Mouse (Mus musculus) CH12.LX (cell line): ENCODE measurements around the gene Impdh1. TPM values are rescaled to one million over a fixed set of nuclear protein-coding genes. Genes with fewer than 3 reads are reported as not detected.

Experiments
- DNase-seq: peaks from one replicate; pipeline ENCODE4 v3.0.0-alpha.2; 2013; ENCODE audit errors: extremely low read depth
- H3K27ac ChIP-seq: 2 replicates; pipeline ENCODE4 v1.5.1; 2012; ENCODE audit warnings: low read depth, mild to moderate bottlenecking, control low read depth, moderate library complexity; ENCODE audit not compliant: insufficient read depth
- H3K27me3 ChIP-seq: replicated peaks from 2 replicates; pipeline ENCODE3; 2012; ENCODE audit warnings: inconsistent platforms
- H3K36me3 ChIP-seq, 2 experiments: replicated peaks in 1 of 2; 2 replicates each; pipeline versions ENCODE3 to v1.6.1; 2012; ENCODE audit warnings: inconsistent platforms in 1 of 2, low read length in 1 of 2, mild to moderate bottlenecking in 1 of 2, mixed read lengths in 1 of 2, moderate library complexity in 1 of 2; ENCODE audit not compliant: control insufficient read depth in 1 of 2, insufficient read depth in 1 of 2
- H3K4me1 ChIP-seq, 2 experiments: 2 replicates each; pipeline ENCODE4 v1.6.1; 2012; ENCODE audit warnings: inconsistent platforms in 1 of 2, moderate library complexity in 1 of 2; ENCODE audit not compliant: insufficient read depth in 2 of 2, control insufficient read depth in 1 of 2
- H3K4me2 ChIP-seq: 2 replicates; pipeline ENCODE4 v1.6.1; 2012; ENCODE audit warnings: low read depth, mild to moderate bottlenecking, control low read depth; ENCODE audit not compliant: poor library complexity, insufficient read depth, severe bottlenecking
- H3K4me3 ChIP-seq, 3 experiments: fragments of 150-350 bp in 1 of 3; sonication (generic) in 1 of 3; replicated peaks in 1 of 3; 2 replicates each; pipeline versions ENCODE3 to v1.5.1; 2011 to 2012; ENCODE audit warnings: low read depth in 2 of 3, low read length in 2 of 3, mild to moderate bottlenecking in 2 of 3, moderate library complexity in 2 of 3, control low read depth in 1 of 3, improper control_type of control experiment in 1 of 3, inconsistent platforms in 1 of 3, mixed read lengths in 1 of 3; ENCODE audit not compliant: poor library complexity in 1 of 3
- H3K79me2 ChIP-seq: replicated peaks from 2 replicates; pipeline ENCODE4 v1.6.1; 2012; ENCODE audit warnings: mild to moderate bottlenecking, moderate library complexity; ENCODE audit not compliant: control insufficient read depth, poor library complexity, insufficient read depth, severe bottlenecking; ENCODE audit errors: extremely low read depth
- H3K9ac ChIP-seq: 2 replicates; pipeline ENCODE4 v1.6.1; 2012; ENCODE audit warnings: low read depth, mild to moderate bottlenecking, control low read depth, moderate library complexity; ENCODE audit not compliant: insufficient read depth
- H3K9me3 ChIP-seq: replicated peaks from 2 replicates; pipeline ENCODE3; 2012; ENCODE audit warnings: low read length, inconsistent platforms, mixed read lengths
- BHLHE40 ChIP-seq: IDR thresholded peaks from 2 replicates; pipeline ENCODE4 v1.6.1; 2011; ENCODE audit warnings: mild to moderate bottlenecking, low read depth, low read length, improper control_type of control experiment
- CHD2 ChIP-seq: IDR thresholded peaks from 2 replicates; pipeline ENCODE4 v1.6.1; 2011; ENCODE audit warnings: low read length, improper control_type of control experiment
- IRF4 ChIP-seq: IDR thresholded peaks from 2 replicates; pipeline ENCODE4 v1.6.1; 2014; ENCODE audit warnings: low read depth, mild to moderate bottlenecking, inconsistent platforms, low read length, improper control_type of control experiment
- JUN ChIP-seq: IDR thresholded peaks from 2 replicates; pipeline ENCODE4 v1.6.1; 2011; ENCODE audit warnings: low read depth, mild to moderate bottlenecking, low read length, improper control_type of control experiment, moderate library complexity; ENCODE audit not compliant: insufficient read depth
- MAFK ChIP-seq: IDR thresholded peaks from 2 replicates; pipeline ENCODE4 v1.6.1; 2011; ENCODE audit warnings: low read length, improper control_type of control experiment; ENCODE audit not compliant: insufficient replicate concordance
- MAX ChIP-seq: IDR thresholded peaks from 2 replicates; pipeline ENCODE4 v1.6.1; 2011; ENCODE audit warnings: low read length, improper control_type of control experiment
- MEF2A ChIP-seq: IDR thresholded peaks from 2 replicates; pipeline ENCODE4 v1.6.1; 2014; ENCODE audit warnings: low read depth, mild to moderate bottlenecking, inconsistent platforms, low read length, improper control_type of control experiment, borderline replicate concordance
- MXI1 ChIP-seq: IDR thresholded peaks from 2 replicates; pipeline ENCODE4 v1.6.1; 2011; ENCODE audit warnings: mild to moderate bottlenecking, low read depth, low read length, improper control_type of control experiment
- MYC ChIP-seq: IDR thresholded peaks from 2 replicates; pipeline ENCODE4 v1.6.1; 2011; ENCODE audit warnings: low read depth, mild to moderate bottlenecking, improper control_type of control experiment, low read length
- NELFE ChIP-seq: IDR thresholded peaks from 2 replicates; pipeline ENCODE4 v1.6.1; 2011; ENCODE audit warnings: low read depth, low read length, improper control_type of control experiment
- PAX5 ChIP-seq: IDR thresholded peaks from 2 replicates; pipeline ENCODE4 v1.6.1; 2012; ENCODE audit warnings: low read length, inconsistent platforms, mixed read lengths
- POLR2A ChIP-seq: IDR thresholded peaks from 2 replicates; pipeline ENCODE4 v1.6.1; 2011; ENCODE audit warnings: low read depth, mild to moderate bottlenecking, improper control_type of control experiment, low read length
- POLR2AphosphoS2 ChIP-seq: IDR thresholded peaks from 2 replicates; pipeline ENCODE4 v1.6.1; 2011; ENCODE audit warnings: low read depth, low read length, improper control_type of control experiment
- RAD21 ChIP-seq: IDR thresholded peaks from 2 replicates; pipeline ENCODE4 v1.6.1; 2011; ENCODE audit warnings: low read depth, mild to moderate bottlenecking, low read length, improper control_type of control experiment, moderate library complexity
- RCOR1 ChIP-seq: conservative IDR thresholded peaks from 2 replicates; pipeline ENCODE4 v1.6.1; 2012; ENCODE audit warnings: low read depth, mild to moderate bottlenecking, inconsistent platforms, low read length, improper control_type of control experiment
- SIN3A ChIP-seq: IDR thresholded peaks from 2 replicates; pipeline ENCODE4 v1.6.1; 2012; ENCODE audit warnings: low read length, improper control_type of control experiment, inconsistent platforms
- TBP ChIP-seq: conservative IDR thresholded peaks from 2 replicates; pipeline ENCODE4 v1.6.1; 2011; ENCODE audit warnings: low read depth, low read length, improper control_type of control experiment
- UBTF ChIP-seq: IDR thresholded peaks from 2 replicates; pipeline ENCODE4 v1.6.1; 2012; ENCODE audit warnings: low read depth, mild to moderate bottlenecking, inconsistent platforms, low read length, improper control_type of control experiment, moderate library complexity
- USF1 ChIP-seq: IDR thresholded peaks from 2 replicates; pipeline ENCODE4 v1.6.1; 2014; ENCODE audit warnings: low read depth, mild to moderate bottlenecking, inconsistent platforms, low read length, improper control_type of control experiment
- ZC3H11A ChIP-seq: IDR thresholded peaks from 2 replicates; pipeline ENCODE4 v1.6.1; 2012; ENCODE audit warnings: low read depth, mild to moderate bottlenecking, inconsistent platforms, low read length, improper control_type of control experiment
- ZKSCAN1 ChIP-seq: IDR thresholded peaks from 2 replicates; pipeline ENCODE4 v1.6.1; 2012; ENCODE audit warnings: low read depth, inconsistent platforms, low read length, improper control_type of control experiment, borderline replicate concordance
- ZMIZ1 ChIP-seq: IDR thresholded peaks from 2 replicates; pipeline ENCODE4 v1.6.1; 2012; ENCODE audit warnings: low read depth, mild to moderate bottlenecking, inconsistent platforms, low read length, improper control_type of control experiment
- ZNF384 ChIP-seq: IDR thresholded peaks from 2 replicates; pipeline ENCODE4 v1.6.1; 2012; ENCODE audit warnings: low read depth, low read length, improper control_type of control experiment, inconsistent platforms
- dilution Hi-C: fragments of 300-500 bp; cut with MboI; formaldehyde crosslinking; loops from 2 replicates; pipeline ENCODE4 v1.14.3; 2020; ENCODE audit warnings: low sequenced_read_pairs; ENCODE audit not compliant: extremely low pct_unique_long_range_greater_than_20kb, extremely low pct_ligation_motif_present
- in situ Hi-C: fragments of 300-500 bp; cut with MboI; formaldehyde crosslinking; loops from 3 replicates; pipeline ENCODE4 v1.14.3; 2019; ENCODE audit warnings: low sequenced_read_pairs, low pct_ligation_motif_present, low pct_unique_long_range_greater_than_20kb, mixed read lengths
- polyA plus RNA-seq: library from polyadenylated mRNA; unstranded; fragments of >175 nt; gene quantifications from 2 replicates; pipeline ENCODE4 v1.2.1, GENCODE M21; 2012; ENCODE audit warnings: low read depth; ENCODE audit not compliant: insufficient read length
- total RNA-seq, 2 experiments: library from RNA; depleted of rRNA; stranded (reverse); fragments of 300-350 nt in 1 of 2; fragments of >200 nt in 1 of 2; gene quantifications; 2 replicates each; pipeline ENCODE4 v1.2.3; 2012 to 2014

The Impdh1 gene
- total RNA-seq (2012; rRNA removed) (14.9 and 17.3 TPM in 2 replicates), total RNA-seq (2014; rRNA removed) (2.5 and 3.1 TPM in 2 replicates), polyA plus RNA-seq (19.6 and 21.6 TPM in 2 replicates)

DNA sequence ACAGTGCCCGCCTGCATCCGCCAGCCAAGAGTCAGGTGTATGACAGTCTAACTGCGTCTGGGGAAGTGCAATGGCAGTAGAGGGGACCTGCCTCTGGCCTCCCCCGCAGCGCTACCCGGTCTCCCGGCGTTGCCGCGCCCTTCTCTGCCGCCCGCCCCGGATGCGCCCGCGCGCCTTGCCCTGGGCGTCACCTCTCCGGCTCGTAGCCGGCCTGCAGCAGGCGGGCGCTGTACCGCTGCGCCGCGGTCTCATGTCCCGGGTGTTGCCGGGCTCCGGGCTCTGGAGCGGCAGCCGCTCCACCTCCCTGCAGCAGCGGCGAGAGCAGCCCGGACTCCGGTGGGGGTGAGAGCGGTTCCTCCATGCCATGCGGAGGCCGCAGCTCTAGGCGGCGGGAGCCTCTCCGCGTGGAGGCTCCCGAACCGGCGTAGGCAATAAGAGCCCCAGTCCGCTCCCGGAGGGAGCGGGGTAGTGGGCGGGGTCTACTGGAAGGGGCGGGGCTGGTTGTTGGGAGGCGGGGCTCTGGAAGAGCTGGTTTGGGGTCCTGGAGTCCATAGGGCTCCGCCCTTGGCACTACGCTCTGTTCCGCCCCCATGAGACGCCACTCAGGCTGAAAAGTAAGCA lies at the start of gene Impdh1:
TSS of gene Impdh1 (minus strand) at position 484 of the 621 bp plus-strand sequence.
- H3K36me3 ChIP-seq: no peaks in the 10 kb centered on the region
- peaks cover 6 to 42% of the 10 kb centered on the region in 2 experiments; a peak in 3 of 4 replicates for H3K4me1 ChIP-seq
- peaks cover 58% of the 10 kb centered on the region for H3K27me3 ChIP-seq
- TF ChIP-seq UBTF: peak; percentile 93
- TF ChIP-seq MXI1: peak; percentile 59; the same call in 1 of the 2 replicates
- TF ChIP-seq RAD21: no peak
- TF ChIP-seq SIN3A: peak; percentile 44; the same call in 1 of the 2 replicates
- TF ChIP-seq IRF4: 0 out of 2 replicates have a peak, but pooled peaks have one; percentile 5
- peak; percentile 54; the same call in 1 of the 2 replicates for TF ChIP-seq POLR2A
- no peak for TF ChIP-seq MEF2A
- H3K27ac ChIP-seq: no peak within 1 kb of the TSS
- dilution Hi-C loops (no loop called here), in situ Hi-C loops (no loop called here)
- H3K79me2 ChIP-seq: no peaks in the 10 kb centered on the region
- peak within 1 kb of the TSS; percentile 43 to 62 (median 45) for H3K4me3 ChIP-seq
- peak; percentile 21 for DNase-seq
- peak within 1 kb of the TSS; percentile 62 for H3K4me2 ChIP-seq
- H3K9ac ChIP-seq: peak within 1 kb of the TSS; percentile 18; the same call in 1 of the 2 replicates
- H3K9me3 ChIP-seq: no peaks in the 10 kb centered on the region

DNA sequence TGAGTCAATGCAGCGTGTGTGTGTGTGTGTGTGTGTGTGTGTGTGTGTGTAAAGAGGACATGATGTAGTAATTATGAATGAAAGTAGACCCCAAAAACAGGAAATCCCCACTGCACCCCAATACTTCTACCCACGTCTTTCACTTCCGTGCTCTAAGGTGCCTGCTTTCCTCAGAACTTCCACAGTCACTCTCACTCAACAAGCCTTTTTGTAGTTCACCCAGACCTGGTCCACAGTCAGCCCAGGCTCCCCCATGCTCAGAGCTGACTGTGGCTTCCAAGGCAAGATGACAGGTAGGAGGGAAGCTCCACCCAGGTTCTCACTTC lies 48.3 kb upstream of the Impdh1 start:
- no peak overlapping the region for H3K4me3 ChIP-seq
- dilution Hi-C loops (no loop called here), in situ Hi-C loops (no loop called here)
- H3K9ac ChIP-seq: no peak overlapping the region
- no peak overlapping the region for H3K27ac ChIP-seq
- H3K9me3 ChIP-seq: no peaks in the 10 kb centered on the region
- no peaks in the 10 kb centered on the region for H3K36me3 ChIP-seq
- no peak overlapping the region for H3K4me2 ChIP-seq
- H3K27me3 ChIP-seq: peaks cover 27% of the 10 kb centered on the region
- no peaks in the 10 kb centered on the region for H3K79me2 ChIP-seq
- peaks cover 0 to 2% of the 10 kb centered on the region in 2 experiments; a peak in 1 of 4 replicates for H3K4me1 ChIP-seq
- DNase-seq: no peak
- no peak for TF ChIP-seq NELFE
- TF ChIP-seq BHLHE40: no peak
- TF ChIP-seq POLR2A: no peak
- no peak for TF ChIP-seq CHD2
- no peak for TF ChIP-seq POLR2AphosphoS2
- TF ChIP-seq MAFK: no peak
- no peak for TF ChIP-seq MYC
- TF ChIP-seq IRF4: no peak
- no peak for TF ChIP-seq ZC3H11A
- no peak for TF ChIP-seq RCOR1
- no peak for TF ChIP-seq RAD21
- no peak for TF ChIP-seq ZMIZ1
- TF ChIP-seq TBP: no peak
- no peak for TF ChIP-seq SIN3A
- TF ChIP-seq MAX: no peak
- no peak for TF ChIP-seq JUN
- TF ChIP-seq ZNF384: no peak
- TF ChIP-seq USF1: no peak
- no peak for TF ChIP-seq ZKSCAN1
- no peak for TF ChIP-seq PAX5
- TF ChIP-seq, all 38 proteins: peak for 0
